Mouse (Mus musculus) stomach, embryonic 15.5 days (tissue): ENCODE data around the gene E130309D02Rik. TPM values are rescaled to one million over a fixed set of nuclear protein-coding genes. Genes with fewer than 3 reads are reported as not detected.
A peak's percentile ranks its signal among the peaks of the same experiment; 100 is the strongest.

ENCODE experiments used
- ATAC-seq: fragments of 200-750 bp; cut with Nextera tagmentation; 2 replicates; pipeline ENCODE4 v1.8.0; 2017; ENCODE audit warnings: low read depth, moderate number of reproducible peaks, moderate TSS enrichment; ENCODE audit not compliant: insufficient read depth, low FRiP score
- H3K27ac ChIP-seq: fragments of 300-500 bp; sonication (generic); 2 replicates; pipeline ENCODE4 v1.5.1; 2015; ENCODE audit warnings: mild to moderate bottlenecking, inconsistent platforms
- H3K27me3 ChIP-seq: fragments of 300-500 bp; sonication (generic); replicated peaks from 2 replicates; pipeline ENCODE4 v1.6.1; 2015; ENCODE audit warnings: inconsistent platforms
- H3K36me3 ChIP-seq: fragments of 300-500 bp; sonication (generic); 2 replicates; pipeline ENCODE4 v1.6.1; 2015; ENCODE audit warnings: inconsistent platforms
- H3K4me1 ChIP-seq: fragments of 300-500 bp; sonication (generic); 2 replicates; pipeline ENCODE4 v1.6.1; 2015; ENCODE audit warnings: inconsistent platforms
- H3K4me2 ChIP-seq: fragments of 300-500 bp; sonication (generic); 2 replicates; pipeline ENCODE4 v1.6.1; 2015; ENCODE audit warnings: mild to moderate bottlenecking, inconsistent platforms
- H3K4me3 ChIP-seq: fragments of 300-500 bp; sonication (generic); replicated peaks from 2 replicates; pipeline ENCODE4 v1.5.1; 2015; ENCODE audit warnings: inconsistent platforms
- H3K9ac ChIP-seq: fragments of 300-500 bp; sonication (generic); 2 replicates; pipeline ENCODE4 v1.6.1; 2015; ENCODE audit warnings: inconsistent platforms
- H3K9me3 ChIP-seq: fragments of 300-500 bp; sonication (generic); 2 replicates; pipeline ENCODE4 v1.6.1; 2016; ENCODE audit warnings: inconsistent platforms
- WGBS: fragments of 180-500 bp; shearing (Covaris S2); methylation state at CpG from one replicate; pipeline ENCODE4 v1.1.7; 2015; 5-methylcytosine and 5-hydroxymethylcytosine counted together
- polyA plus RNA-seq: library from polyadenylated mRNA; unstranded; fragments of >200 nt; fragmentation: Nextera tagmentation; extraction: Ambion mirVana; gene quantifications from 2 replicates; pipeline ENCODE4 v1.2.1, GENCODE M21; 2015

Gene E130309D02Rik
- polyA plus RNA-seq, 1 experiment from 2014 or later = 32.6 TPM

DNA sequence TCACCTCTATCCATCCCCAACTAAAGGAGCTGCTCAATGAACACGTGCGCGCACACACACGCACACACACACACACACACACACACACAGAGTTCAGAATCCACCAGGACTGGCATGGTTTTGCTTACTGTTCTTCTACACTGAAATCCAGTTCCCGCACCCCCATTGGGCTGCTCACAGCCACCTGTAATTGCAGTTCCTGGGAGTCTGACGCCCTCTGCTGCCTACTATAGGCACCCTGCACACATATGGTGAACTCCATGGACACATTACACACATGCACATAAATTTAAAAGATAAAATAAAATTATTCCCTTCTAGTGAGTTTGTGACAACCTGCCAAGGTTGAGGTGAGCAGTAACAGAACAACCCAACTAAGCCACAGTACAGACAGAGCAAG is 30.4 kb downstream of the E130309D02Rik start:
- H3K27me3 ChIP-seq = peaks cover 31% of the 10 kb centered on the region
- no peak overlapping the region for H3K9ac ChIP-seq
- no peak overlapping the region for H3K4me3 ChIP-seq
- peaks cover 12% of the 10 kb centered on the region for H3K4me1 ChIP-seq
- no peaks in the 10 kb centered on the region for H3K36me3 ChIP-seq
- no peaks in the 10 kb centered on the region for H3K9me3 ChIP-seq
- no peak for ATAC-seq
- no peak overlapping the region for H3K27ac ChIP-seq
- no peak overlapping the region for H3K4me2 ChIP-seq
- WGBS = 53% methylated on average over 6 of the region's 6 CpGs

DNA sequence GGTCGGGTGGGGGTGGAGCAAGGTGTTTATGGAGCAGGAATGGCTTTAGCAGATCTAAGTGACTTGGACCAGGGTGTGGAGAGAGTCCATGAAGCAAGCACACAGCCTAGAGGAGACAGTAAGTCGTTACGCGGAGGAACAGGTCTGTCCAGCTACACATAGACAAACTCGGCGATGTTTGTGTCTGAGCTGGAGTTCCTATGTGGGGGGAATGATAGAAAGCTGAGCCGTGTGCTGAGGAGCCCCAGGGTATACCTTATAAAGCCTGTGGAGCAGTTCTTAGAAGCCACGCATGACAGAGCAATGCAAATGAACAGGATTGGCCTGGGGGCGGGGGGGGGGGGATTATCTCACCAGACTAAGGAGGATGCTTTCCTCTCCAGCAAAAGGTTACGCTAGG is 35.9 kb downstream of the E130309D02Rik start:
- Histone ChIP-seq H3K9ac (no peak overlapping the region), H3K27ac (no peak overlapping the region), H3K9me3 (no peaks in the 10 kb centered on the region), H3K4me1 (no peaks in the 10 kb centered on the region), H3K4me3 (no peak overlapping the region), H3K27me3 (peaks cover 13% of the 10 kb centered on the region; the same call in 1 of the 2 replicates), H3K36me3 (no peaks in the 10 kb centered on the region), H3K4me2 (no peak overlapping the region)
- 48% methylated on average over 10 of the region's 10 CpGs for WGBS
- ATAC-seq = no peak

DNA sequence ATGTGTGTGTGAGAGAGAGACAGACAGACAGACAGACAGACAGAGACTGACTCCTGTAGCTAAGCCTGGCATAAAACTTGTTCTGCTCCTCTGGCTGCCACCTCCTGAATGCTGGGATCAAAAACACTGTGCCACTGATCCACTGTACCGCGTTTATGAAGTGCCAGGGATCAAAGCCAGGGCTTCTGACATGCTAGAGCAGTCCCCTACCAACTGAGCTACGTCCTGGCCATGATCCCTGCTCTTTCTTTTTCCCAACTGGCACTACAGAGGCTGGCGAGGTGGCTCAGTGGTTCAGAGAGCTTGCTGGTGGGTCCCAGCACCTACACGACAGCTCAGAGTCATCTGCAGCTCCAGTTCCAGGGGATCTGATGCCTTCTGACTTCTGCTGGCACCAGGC is 39.4 kb downstream of the E130309D02Rik start:
- no peak overlapping the region for H3K4me2 ChIP-seq
- H3K9me3 ChIP-seq = no peaks in the 10 kb centered on the region
- 46% methylated on average over 5 of the region's 5 CpGs for WGBS
- H3K4me1 ChIP-seq = peaks cover under 1% of the 10 kb centered on the region; the same call in 1 of the 2 replicates
- H3K4me3 ChIP-seq = no peak overlapping the region
- no peak overlapping the region for H3K27ac ChIP-seq
- no peaks in the 10 kb centered on the region for H3K36me3 ChIP-seq
- H3K27me3 ChIP-seq = peaks cover 13% of the 10 kb centered on the region; the same call in 1 of the 2 replicates
- no peak for ATAC-seq
- no peak overlapping the region for H3K9ac ChIP-seq

DNA sequence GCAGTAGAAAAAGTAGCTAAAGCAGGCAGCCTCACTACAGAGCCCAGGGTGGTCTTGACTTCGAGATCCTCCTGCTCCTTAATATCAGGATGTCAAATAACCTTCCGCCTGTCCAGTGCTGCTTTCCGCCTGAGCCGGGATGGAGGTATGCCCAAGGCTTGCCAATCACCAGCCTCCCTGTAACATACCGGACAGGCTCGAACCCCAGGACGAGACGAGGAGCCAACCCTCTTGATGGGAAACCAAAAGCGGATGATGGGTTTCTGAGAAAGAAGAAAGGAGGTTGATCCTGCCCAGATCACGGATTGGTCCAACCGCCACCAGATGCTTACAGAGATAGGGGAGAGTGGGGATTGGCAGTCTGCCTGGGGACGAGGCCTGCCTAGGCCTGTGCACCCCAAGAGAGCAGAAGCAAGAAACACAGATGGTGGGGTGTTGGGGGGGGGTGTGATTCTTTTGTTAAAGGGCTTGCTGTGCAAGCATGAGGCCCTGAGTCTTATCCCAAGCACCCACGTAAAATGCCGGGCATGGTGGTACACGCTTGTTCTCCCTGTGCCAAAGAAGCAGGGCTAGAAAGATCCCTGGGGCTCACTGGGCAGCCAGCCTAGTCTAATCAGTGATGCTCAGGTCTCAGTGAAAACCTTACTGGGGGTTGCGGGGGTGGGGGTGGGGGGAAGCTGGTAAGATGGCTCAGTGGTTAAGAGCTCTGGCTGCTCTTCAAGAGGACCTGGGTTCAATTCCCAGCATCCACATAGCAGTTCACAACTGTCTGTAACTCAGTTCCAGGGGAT is 42.4 kb downstream of the E130309D02Rik start:
- peaks cover 14% of the 10 kb centered on the region for H3K4me1 ChIP-seq

DNA sequence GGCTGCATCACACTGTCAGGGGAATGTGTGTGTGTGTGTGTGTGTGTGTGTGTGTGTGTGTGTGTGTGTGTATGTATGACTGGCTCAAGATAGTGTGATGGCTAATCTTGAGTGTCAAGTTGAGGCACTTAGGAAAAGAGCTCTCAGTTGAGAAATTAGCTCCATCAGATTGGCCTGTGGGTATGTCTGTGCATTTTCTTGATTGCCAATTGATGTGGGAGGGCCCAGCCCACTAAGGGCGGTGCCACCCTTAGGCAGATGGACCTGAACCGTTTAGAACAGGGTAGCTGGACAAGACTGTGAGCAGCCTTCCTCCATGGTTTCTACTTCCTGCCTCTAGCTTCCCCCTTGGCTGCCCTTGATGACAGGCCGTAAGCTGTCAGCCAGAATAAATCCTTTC is 43.1 kb downstream of the E130309D02Rik start:
- Histone ChIP-seq H3K27me3 (peaks cover 8% of the 10 kb centered on the region; the same call in 1 of the 2 replicates), H3K9ac (no peak overlapping the region), H3K4me3 (no peak overlapping the region), H3K27ac (no peak overlapping the region), H3K9me3 (no peaks in the 10 kb centered on the region), H3K4me1 (peaks cover 14% of the 10 kb centered on the region), H3K36me3 (no peaks in the 10 kb centered on the region), H3K4me2 (no peak overlapping the region)
- no peak for ATAC-seq
- WGBS = 65% methylated on average over 3 of the region's 3 CpGs

More for the DNA sequence above, 42.4 kb downstream of the E130309D02Rik start:
- Histone ChIP-seq H3K27me3 (peaks cover 12% of the 10 kb centered on the region; the same call in 1 of the 2 replicates), H3K4me2 (no peak overlapping the region), H3K36me3 (no peaks in the 10 kb centered on the region), H3K27ac (no peak overlapping the region), H3K4me3 (no peak overlapping the region), H3K9me3 (no peaks in the 10 kb centered on the region), H3K9ac (no peak overlapping the region)
- 86% methylated on average over 16 of the region's 16 CpGs for WGBS
- no peak for ATAC-seq

DNA sequence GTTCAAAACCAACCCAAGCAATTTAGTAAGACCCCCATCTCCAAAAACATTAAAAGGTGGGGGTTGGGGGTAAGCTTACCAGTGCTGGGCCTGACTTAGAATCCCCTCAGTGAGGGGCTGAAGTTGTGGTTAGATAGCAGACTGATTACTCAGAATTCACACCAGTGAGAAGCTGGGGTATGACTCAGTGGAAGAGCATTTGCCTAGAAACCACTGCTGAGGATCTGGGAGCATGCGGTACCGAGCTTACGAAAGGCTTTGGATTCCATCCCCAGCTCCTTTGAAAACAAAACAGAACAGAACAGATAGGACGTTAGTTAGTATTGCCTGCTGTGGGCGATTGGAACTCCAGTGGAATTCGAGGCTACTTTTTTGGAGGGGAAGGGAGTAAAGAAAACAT is 43.5 kb downstream of the E130309D02Rik start:
- Histone ChIP-seq H3K4me3 (no peak overlapping the region), H3K9me3 (no peaks in the 10 kb centered on the region), H3K27ac (no peak overlapping the region), H3K9ac (no peak overlapping the region), H3K4me1 (peaks cover 14% of the 10 kb centered on the region), H3K4me2 (no peak overlapping the region), H3K36me3 (no peaks in the 10 kb centered on the region), H3K27me3 (peaks cover 8% of the 10 kb centered on the region; the same call in 1 of the 2 replicates)
- no peak for ATAC-seq
- WGBS = 86% methylated on average over 6 of the region's 6 CpGs

DNA sequence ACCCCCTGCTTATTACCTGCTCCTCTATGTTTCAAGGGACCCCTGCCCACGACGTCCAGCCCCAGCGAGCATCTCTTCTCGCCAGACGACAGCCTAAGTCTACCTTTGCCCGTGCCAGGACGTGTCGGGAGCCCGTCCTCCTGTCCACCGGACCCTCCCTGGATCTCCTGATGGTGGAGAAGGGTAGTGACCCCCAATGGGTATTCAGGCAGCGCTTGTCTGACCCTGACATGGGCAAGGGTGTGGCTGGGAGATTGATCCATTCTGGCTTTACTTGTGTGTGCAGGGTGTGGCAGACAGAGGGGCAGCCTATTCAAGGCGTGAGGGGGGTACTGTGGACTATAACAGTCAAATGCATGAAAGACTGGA is 45.0 kb downstream of the E130309D02Rik start:
- Histone ChIP-seq H3K4me2 (peak overlapping the region; percentile 83), H3K27me3 (no peaks in the 10 kb centered on the region), H3K4me3 (peak overlapping the region; percentile 90), H3K9me3 (no peaks in the 10 kb centered on the region), H3K9ac (peak overlapping the region; percentile 82), H3K4me1 (peaks cover 14% of the 10 kb centered on the region), H3K27ac (no peak overlapping the region), H3K36me3 (no peaks in the 10 kb centered on the region)
- WGBS = 2% methylated on average over 12 of the region's 12 CpGs
- ATAC-seq = no peak; the same call in 1 of the 2 replicates

DNA sequence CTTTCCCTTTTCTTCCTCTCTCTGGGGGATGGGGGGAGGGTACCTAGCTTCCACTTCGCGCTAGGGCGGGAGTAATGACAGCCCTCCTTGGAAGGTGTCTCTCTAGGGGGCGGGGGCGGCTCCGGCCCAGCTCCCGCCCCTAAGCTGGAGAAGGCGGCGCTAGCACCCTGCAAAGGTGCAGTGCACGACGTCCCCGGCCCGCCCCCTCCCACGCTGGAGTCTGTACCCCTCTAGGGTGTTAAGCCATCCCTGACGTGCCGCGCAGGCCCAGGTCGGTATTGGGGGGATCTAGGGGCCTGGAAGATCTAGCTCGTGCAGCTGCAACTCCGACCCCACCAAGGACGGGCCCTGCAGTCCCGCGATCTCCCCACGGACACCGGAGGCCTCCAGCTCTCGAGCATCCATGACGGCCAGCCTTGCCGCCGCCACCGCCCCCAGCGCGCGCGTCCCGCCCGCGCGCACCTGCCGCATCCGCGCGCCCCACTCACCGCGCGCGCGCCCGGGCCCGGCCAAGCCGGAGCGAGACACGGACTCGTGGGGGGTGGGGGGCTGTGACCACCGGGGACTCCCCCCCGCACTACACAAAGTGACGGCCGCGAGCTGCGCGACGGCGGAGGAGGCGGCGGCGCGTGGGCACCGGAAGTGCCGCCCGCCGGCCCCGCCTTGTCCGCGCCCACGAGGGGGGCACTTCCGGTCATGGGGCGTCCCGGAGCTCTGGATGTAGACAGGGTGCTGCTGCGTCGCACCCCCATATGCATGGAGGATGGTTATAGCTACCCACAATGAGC is 45.6 kb downstream of the E130309D02Rik start, which contains the start of gene Zfp316:
Gene Zfp316 (minus strand): TSS at position 660 of the 788 bp plus-strand sequence.
- Histone ChIP-seq H3K27me3 (no peaks in the 10 kb centered on the region), H3K9ac (peak within 1 kb of the TSS; percentile 82), H3K4me2 (peak within 1 kb of the TSS; percentile 83), H3K4me1 (peaks cover 14% of the 10 kb centered on the region), H3K36me3 (no peaks in the 10 kb centered on the region), H3K27ac (peak within 1 kb of the TSS; percentile 72; the same call in 1 of the 2 replicates), H3K4me3 (peak within 1 kb of the TSS; percentile 90), H3K9me3 (no peaks in the 10 kb centered on the region)
- under 1% methylated on average over 73 of the region's 79 CpGs for WGBS
- ATAC-seq = peak; percentile 71

DNA sequence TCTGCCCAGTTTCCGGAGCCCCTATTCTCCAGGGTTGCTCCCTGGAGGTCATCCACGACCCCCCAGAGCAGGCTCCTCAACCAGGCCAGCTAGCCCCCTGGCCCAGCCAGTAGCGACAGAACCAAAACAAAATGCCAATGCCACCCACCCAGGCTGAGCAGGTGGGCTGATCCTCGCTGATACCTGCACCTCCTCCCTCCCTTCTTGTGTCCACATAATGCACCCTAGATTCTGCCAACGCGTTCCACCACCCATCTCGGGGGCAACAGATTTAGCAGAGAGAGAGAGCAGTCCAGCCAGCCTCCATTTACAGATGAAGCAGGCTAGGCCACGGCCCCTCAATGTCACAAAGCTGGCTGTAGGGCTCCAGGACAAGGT is 46.2 kb downstream of the E130309D02Rik start:
- Histone ChIP-seq H3K4me3 (peak overlapping the region; percentile 90), H3K36me3 (peaks cover 5% of the 10 kb centered on the region; the same call in 1 of the 2 replicates), H3K4me1 (peaks cover 14% of the 10 kb centered on the region), H3K9ac (no peak overlapping the region), H3K4me2 (peak overlapping the region; percentile 83), H3K9me3 (no peaks in the 10 kb centered on the region), H3K27ac (no peak overlapping the region), H3K27me3 (no peaks in the 10 kb centered on the region)
- no peak for ATAC-seq
- 24% methylated on average over 8 of the region's 8 CpGs for WGBS

DNA sequence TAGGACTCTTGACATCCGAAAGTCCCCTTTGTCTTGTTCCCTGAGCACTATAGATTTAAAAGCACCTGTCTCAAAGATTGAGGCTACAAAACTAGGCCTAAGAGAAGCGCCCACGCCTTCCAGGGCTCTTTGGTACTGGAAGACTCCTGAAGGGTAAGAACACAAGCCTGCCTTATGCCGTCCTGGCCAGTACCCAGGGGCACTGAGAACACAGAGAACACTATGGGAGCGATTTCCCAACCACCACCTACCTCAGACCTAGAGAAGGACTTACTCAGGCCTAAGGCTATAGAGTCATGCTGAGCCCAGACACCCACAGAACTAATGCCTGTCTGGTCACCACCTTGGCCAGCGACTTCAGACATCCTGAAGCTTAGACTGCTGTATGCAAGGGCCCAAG is 48.4 kb downstream of the E130309D02Rik start:
- Histone ChIP-seq H3K4me2 (no peak overlapping the region), H3K36me3 (peaks cover 10% of the 10 kb centered on the region; the same call in 1 of the 2 replicates), H3K4me3 (no peak overlapping the region), H3K9ac (no peak overlapping the region), H3K27ac (no peak overlapping the region), H3K9me3 (no peaks in the 10 kb centered on the region), H3K27me3 (no peaks in the 10 kb centered on the region), H3K4me1 (peaks cover 14% of the 10 kb centered on the region)
- no peak for ATAC-seq
- WGBS = 77% methylated on average over 6 of the region's 6 CpGs

DNA sequence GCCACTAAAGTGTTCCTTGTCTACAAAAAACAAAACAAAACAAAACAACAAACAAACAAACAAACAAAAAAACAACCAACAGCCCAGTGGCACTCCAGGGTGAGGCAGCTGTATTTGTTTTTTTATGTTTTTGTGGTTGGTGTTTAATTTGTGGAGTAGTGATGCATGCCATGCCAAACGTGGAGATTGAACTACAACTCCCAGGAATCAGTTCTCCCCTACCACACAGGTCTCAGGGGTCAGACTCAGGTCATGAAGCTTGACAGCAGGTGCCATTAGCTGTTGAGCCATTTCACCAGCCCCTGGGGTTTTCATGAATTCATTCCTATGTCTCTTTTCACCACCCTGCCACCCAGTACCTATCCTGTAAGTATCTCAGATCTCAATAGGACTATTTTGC is 49.8 kb downstream of the E130309D02Rik start:
- Histone ChIP-seq H3K9me3 (no peaks in the 10 kb centered on the region), H3K4me3 (no peak overlapping the region), H3K9ac (no peak overlapping the region), H3K27me3 (no peaks in the 10 kb centered on the region), H3K4me2 (no peak overlapping the region), H3K27ac (no peak overlapping the region), H3K36me3 (peaks cover 17% of the 10 kb centered on the region; the same call in 1 of the 2 replicates), H3K4me1 (peaks cover 10% of the 10 kb centered on the region)
- no peak for ATAC-seq
- WGBS = 46% methylated on average over 1 of the region's 1 CpGs

DNA sequence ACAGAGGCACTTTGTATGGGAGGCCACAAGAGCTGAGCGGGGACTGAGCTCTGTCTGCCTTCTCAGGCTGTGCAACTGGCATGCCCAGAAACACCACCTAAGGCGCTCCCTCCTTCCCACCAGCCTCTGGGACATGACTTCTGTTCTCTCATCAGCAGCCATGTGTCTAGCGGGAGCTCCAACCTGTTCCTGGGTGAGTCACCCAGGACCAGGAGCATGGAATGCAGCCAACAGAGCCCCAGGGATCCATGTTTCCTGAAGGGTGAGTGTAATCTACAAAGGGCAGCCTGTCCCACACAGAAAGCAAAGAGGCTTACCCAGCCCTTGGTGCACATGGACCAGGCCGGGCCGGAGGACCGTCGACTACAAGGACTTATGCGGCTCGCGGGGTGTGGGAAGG is 50.5 kb downstream of the E130309D02Rik start:
- Histone ChIP-seq H3K27ac (no peak overlapping the region), H3K4me3 (no peak overlapping the region), H3K9me3 (no peaks in the 10 kb centered on the region), H3K4me1 (peaks cover 6% of the 10 kb centered on the region; the same call in 1 of the 2 replicates), H3K27me3 (no peaks in the 10 kb centered on the region), H3K36me3 (peaks cover 17% of the 10 kb centered on the region; the same call in 1 of the 2 replicates), H3K4me2 (no peak overlapping the region), H3K9ac (no peak overlapping the region)
- 90% methylated on average over 10 of the region's 10 CpGs for WGBS
- ATAC-seq = no peak
